ENCODE assay signal across 17 mouse cellular contexts in the genomic region with DNA sequence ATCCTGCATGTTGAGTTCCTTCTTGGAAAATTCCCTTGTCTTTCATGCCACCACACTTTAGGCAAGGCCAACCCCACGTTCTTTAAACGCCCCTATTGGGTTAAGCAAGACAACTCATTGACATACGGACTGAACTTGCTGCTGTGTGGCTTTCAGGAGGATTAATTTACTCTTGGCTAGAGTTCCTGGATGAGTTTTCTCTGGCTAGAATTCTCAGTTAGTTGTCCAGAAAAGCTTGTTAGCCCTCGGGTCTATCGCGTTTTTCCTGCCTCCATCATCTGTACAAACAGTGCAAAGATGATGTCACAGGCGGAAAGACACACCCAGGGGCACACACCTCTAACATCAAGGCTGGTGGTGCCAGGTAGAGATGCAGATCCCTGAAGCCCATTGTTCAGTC.
"Had no signal": no experiment of that assay in that cellular context is flagged by ENCODE, and none has a peak within 500 bp of the region (broad histone marks: within the 10 kb centered on the region; RNA-seq: fewer than 3 reads in every experiment).

No protein-coding gene starts in this region.

- H3K4me2 ChIP-seq: lung, embryonic 15.5 days; midbrain, embryonic 11.5 days; midbrain, embryonic 13.5 days; midbrain, embryonic 15.5 days; neural tube, embryonic 12.5 days; stomach, embryonic 15.5 days had no signal

- H3K9me3 ChIP-seq: lung, embryonic 15.5 days; midbrain, embryonic 13.5 days; midbrain, embryonic 15.5 days; stomach, embryonic 15.5 days had no signal

- H3K4me1 ChIP-seq: lung, embryonic 15.5 days; midbrain, embryonic 13.5 days; midbrain, embryonic 15.5 days; neural tube, embryonic 12.5 days; stomach, embryonic 15.5 days had no signal

- H3K27ac ChIP-seq: lung, embryonic 15.5 days; macrophage; midbrain, embryonic 13.5 days; midbrain, embryonic 15.5 days; neural tube, embryonic 12.5 days; stomach, embryonic 15.5 days had no signal

- H3K36me3 ChIP-seq: lung, embryonic 15.5 days; midbrain, embryonic 13.5 days; midbrain, embryonic 15.5 days; neural tube, embryonic 12.5 days; stomach, embryonic 15.5 days had no signal

- DNase-seq: liver, postnatal 0 days; lung, adult 2 months; lung, postnatal 14 days; lung, postnatal 36 days; right cerebral cortex, postnatal 14 days; thymus, adult 18-20 months; thymus, postnatal 25 days; thymus, postnatal 4 days had no signal

- H3K4me3 ChIP-seq: lung, embryonic 15.5 days; megakaryocyte, embryonic 14.5 days; midbrain, embryonic 13.5 days; midbrain, embryonic 15.5 days; neural tube, embryonic 12.5 days; stomach, embryonic 15.5 days had no signal

- ATAC-seq: liver, postnatal 0 days; lung, postnatal 0 days; midbrain, embryonic 13.5 days; midbrain, embryonic 15.5 days had no signal

- H3K9ac ChIP-seq: liver, postnatal 0 days; lung, embryonic 15.5 days; midbrain, embryonic 13.5 days; midbrain, embryonic 15.5 days; neural tube, embryonic 12.5 days; stomach, embryonic 15.5 days had no signal

- H3K27me3 ChIP-seq: lung, embryonic 15.5 days; midbrain, embryonic 13.5 days; midbrain, embryonic 15.5 days; neural tube, embryonic 12.5 days; stomach, embryonic 15.5 days had no signal
